Mouse (Mus musculus) adrenal gland, adult 2 months (tissue): ENCODE measurements around the gene Zc3h10. TPM values are rescaled to one million over a fixed set of nuclear protein-coding genes. Genes with fewer than 3 reads are reported as not detected.
"Not testable (repeated sequence)": the region's sequence is repeated elsewhere in the genome, so short reads cannot be mapped to it uniquely, and the experiment has no call there.

Source experiments
- DNase-seq: peaks from one replicate; pipeline ENCODE4 v3.0.0; 2021
- polyA plus RNA-seq: library from polyadenylated mRNA; depleted of rRNA; stranded (reverse); fragments of >200 nt; gene quantifications from 2 replicates; pipeline ENCODE4 v1.2.3, GENCODE M21; 2012
- total RNA-seq, 2 experiments: library from RNA; stranded (reverse); gene quantifications; 2 replicates each; pipeline ENCODE4 v1.2.3; 2021

Gene Zc3h10
- total and polyA plus RNA-seq, 3 experiments: 11.7 to 16.3 (median 12.3) TPM

DNA sequence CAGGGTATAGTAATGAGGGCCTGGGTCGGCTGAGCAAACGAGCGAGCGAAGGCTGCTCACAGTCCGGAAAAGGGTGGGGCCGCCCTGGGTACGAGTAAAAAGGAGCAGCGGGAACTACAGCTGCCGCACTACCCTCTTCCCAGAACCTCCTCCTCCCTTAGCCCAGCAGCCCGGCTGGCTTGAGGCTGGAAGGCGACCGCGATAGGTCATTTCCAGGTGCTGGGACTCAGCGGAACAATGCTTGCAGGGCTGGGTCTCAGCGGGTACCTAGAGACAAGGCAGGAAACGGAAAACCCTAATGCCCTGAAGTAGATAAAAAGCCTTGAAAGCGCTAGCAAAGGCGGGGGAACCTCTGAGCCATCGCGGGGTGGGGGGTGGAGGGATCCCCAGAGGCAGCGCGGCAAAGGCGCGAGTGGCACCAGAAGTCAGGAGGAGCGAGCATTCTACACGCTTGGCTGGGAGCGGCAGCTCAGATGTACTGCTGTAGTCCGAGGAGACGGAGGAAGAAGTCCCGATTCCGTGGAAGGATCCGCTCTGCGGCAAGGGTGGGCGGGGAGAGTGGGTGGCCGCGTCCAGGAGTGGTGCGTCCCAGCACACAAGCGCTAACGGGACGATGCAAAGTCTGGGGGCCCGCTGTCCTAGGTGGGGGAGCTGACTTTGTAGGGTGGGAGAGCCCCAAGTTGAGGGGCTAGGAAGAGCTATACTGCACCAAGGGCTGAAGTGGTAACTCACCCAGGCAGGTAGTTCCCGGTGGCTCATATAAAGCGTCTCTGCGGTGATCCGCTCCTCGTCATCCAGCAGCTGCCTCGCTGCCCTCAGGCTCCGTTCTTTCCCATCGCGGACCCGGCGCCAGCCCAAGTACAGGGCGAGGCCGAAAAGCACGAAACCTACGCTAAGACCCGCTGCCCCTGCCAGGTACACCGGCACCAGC is 22.6 kb downstream of the Zc3h10 start:
- peak; percentile 71 for DNase-seq

DNA sequence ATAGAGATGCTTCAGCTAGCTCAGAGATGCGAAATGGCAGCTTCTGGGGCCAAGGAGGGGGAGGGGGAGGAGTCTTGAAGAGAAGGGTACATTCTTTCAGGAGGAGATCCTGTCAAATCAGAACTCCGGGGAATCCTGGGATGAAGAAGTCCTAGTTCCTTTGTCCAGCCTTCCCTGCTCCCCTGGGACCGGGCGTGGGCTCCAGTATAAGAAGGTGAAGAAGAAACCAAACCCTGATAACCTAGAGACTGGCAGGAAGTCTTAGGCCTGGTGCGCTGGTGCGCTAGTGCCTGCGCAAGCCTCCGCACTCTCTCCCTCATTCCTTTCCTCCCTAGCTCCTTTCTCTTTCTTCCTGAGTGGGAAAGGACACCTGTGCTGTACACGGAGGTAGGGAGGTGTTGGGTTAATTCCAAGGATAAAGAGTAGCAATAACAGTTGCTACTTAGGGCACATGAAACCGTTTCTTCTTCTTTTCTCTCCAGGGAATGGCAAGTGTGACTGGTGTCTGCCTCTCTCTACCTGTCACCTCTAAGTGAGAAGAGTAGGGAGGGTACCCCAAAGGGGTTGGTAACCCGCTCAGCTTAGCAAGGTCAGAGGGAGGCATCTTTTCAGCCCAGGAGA is 23.4 kb downstream of the Zc3h10 start:
- no peak for DNase-seq

DNA sequence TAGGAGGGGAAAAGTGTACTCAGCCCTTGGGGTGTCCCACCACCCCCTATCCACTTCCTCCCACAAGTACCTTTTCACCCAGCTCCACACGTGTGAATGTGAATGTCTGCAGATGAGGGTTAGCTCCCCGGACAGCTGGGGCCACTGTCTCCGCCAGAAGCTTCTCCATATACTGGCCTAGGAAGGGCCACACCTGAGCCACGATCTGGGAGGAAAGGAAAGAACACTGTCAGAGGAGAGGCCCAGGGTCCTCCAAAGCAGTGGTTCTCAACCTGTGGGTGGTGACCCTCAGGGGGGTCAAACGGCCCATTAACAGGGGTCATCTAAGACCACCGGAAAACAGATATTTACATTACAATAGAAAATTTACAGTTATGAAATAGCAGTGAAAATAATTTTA is 25.2 kb downstream of the Zc3h10 start:
- no peak for DNase-seq

DNA sequence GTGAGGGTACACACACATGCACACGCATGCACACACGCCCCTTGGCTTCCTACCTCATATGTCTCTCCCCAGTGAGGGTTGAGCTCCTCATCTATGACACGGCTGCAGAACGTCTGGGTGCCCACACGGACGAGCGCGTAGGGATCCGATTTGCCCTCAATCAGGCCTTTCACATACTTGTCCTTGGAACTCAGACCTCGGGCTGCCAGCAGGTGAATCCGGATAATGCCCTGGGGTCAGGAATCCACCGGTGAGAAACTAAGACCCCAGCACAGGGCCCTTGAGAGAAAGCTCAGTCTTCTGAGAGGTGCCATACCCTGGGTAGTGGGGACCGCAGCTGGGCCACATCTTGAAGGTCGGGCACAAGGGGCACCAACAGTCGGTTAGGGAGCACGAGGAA is 27.0 kb downstream of the Zc3h10 start:
- DNase-seq: no peak

DNA sequence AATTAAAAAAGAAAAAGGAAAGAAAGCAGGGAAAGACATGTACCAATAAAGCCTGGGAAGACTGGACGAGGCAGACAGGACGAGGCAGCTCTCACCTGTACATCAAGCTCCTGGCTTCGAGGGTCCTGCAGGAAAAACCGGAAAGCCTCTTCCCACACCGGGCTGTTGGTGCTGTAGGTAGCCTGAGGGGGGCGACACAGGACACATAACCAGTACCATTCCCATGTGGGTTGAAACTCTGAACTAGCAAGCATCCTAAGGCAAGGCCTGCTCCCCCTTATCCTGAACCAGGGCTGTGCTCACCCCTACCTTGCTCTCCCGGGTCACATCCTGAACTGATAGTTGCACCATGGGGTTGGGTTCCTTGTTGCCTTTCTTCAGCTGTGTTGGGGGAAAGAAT is 28.7 kb downstream of the Zc3h10 start:
- DNase-seq: peak; percentile 54

DNA sequence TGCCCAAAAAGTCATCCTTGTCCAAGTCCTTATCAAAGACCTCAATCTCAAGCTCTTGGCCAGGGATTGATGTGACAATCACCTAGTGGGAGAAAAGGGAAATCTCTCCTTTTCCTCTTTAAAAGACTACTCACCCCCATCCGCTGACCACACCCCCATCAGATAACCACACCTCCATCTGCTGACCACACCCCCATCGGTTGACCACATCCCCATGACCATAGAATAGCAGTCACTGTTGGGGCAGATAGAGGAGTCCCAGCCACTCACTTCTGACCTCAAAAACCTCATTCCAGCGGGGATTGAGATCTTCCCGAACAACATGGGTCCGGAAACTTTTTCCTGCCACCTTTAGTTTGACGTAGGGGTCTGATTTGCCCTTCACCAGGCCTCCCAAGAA is 30.9 kb downstream of the Zc3h10 start:
- DNase-seq: no peak

DNA sequence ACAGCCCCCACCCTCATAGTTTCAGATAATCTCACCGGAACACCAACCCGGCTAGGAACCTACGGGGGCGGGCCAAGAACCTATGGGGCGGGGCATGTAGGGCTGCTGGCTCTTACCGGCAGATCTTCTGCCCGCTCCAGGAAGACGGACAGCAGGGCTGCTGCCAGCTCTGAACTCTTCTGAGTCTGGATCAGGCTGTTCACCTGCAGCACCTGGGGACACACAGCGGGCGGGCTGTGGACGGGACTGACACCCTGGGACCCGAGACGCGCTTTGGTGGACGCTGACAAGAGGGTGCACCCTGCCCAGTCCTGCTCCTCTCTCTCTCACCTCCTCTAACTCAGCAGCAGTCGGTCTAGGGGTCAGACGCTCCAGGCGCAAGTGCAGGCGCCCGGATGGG is 31.5 kb downstream of the Zc3h10 start:
- DNase-seq: no peak

DNA sequence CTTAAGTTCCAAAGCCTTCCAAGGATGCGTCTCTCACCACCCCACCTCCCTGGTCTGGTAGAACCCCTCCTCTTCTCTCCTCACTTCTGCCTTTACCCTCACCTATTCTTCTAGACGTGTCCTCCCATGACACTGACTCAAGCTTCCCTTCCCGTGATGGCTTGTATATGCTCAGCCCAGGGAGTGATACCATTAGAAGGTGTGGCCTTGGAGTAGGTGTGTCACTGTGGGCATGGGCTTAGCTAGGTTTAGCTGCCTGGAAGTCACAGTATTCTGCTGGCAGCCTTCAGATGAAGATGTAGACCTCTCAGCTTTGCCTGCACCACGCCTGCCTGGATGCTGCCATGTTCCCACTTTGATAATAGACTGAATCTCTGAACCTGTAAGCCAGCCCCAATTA is 32.5 kb downstream of the Zc3h10 start:
- DNase-seq: no peak

DNA sequence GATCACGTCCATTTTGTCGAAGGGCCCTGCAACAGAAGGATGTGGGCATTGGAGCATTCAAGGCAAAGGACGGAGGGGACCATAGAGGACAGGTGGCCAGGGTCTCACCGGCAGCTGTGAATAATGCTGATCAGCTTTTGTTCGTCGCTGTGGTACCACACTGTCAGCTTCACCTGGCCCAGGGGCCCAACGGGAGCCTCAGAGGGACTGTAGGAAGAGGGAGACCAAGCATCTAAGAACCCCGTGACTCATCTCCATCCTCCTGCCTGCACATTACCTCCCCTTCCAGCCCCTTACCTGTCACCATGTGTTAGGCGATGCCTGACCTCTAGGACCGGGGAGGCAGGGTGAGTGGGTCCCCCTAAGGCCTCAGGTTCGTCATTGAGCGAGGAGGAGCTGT is 35.8 kb downstream of the Zc3h10 start:
- DNase-seq: no peak

DNA sequence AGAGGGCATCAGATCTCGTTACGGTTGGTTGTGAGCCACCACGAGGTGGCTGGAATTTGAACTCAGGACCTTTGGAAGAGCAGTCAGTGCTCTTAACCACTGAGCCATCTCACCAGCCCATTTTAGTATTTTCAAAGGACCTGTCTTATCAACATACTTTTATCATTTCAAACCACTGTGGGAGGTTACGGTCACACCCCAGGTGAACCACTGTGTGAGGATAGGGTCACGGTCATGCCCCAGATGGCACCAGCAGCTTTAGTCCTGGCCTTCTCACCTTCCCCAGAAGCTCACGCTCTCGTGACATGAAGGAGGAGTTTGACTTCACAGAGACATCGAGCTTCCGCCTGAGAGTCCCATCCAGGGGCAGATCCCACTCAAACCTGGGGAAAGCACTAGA is 36.4 kb downstream of the Zc3h10 start:
- no peak for DNase-seq

DNA sequence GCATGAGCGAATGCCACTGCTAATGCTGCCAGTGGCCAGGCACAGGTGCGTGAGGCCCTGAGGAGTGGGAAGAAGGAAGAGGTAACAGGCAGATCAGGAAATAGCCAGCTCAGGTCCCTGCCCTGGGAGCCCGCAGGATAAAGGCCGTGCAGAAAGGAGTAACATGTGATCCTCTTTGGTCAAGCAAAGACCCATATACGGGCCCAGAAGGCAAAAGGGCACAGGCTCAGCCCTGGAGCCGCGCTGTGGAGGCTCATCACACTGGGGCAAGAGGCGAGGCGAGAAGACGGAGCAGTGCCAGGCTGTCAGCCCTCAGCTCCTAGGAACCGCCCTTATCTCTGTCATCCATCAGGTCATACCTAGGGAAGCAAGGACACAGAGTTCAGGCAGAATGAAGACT is 37.3 kb downstream of the Zc3h10 start:
- DNase-seq: no peak

DNA sequence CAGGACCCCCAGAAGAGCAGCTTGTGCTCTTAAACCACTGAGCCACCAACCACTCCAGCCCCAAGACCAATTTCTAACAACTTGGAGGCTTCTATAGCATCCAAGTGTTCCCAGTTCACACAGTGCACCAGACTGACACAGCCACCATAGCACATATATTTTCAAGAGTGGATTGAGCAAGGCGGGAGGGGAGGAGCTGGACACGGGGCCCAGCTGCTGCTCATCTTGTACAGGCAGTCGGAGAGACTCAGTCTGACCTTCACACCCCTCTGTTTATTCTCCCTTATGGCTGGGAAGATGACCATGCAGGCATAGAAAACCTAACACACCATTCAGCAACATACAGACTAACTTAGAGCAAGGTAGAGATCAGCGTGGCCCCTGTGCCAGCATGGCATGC is 37.7 kb downstream of the Zc3h10 start:
- no peak for DNase-seq

DNA sequence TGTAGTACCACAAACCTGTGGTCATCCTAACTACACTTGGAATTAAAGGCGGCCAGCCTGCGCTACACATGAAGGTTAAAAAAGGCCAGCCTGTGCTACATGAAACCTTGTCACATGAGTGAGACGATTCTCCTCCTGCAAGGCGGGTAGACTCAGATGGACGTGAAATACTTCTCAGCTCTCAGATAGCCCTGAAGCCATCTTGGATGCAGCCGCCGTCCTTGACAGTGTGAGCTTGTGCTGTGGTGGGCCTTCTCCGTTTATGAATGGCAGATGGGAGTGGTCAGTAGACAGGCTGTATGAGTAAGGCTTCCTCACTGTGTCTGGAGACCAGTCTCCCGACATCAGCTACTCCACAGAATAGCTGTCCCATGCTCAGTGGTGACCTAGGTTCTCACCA is 38.4 kb downstream of the Zc3h10 start:
- DNase-seq: no peak

DNA sequence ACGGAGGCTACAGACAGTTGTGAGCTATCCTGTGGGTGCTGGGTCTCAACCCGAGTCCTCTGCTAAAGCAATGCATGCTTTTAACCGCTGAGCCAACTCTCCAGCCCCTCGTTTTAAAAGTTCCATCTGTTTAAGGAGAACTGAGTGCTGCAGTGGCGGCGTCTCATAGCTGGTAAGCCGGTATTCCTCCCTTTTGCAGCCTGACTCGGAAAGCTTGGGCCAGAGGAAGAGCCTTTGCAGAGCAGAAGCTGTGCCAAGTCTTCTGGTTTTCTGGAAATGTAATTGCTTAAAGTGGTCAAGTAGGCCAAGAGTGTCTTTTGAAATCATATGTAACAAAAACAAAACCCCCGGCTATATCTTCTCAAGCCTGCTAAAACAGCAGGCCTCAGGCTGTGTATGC is 39.3 kb downstream of the Zc3h10 start:
- DNase-seq: no peak

DNA sequence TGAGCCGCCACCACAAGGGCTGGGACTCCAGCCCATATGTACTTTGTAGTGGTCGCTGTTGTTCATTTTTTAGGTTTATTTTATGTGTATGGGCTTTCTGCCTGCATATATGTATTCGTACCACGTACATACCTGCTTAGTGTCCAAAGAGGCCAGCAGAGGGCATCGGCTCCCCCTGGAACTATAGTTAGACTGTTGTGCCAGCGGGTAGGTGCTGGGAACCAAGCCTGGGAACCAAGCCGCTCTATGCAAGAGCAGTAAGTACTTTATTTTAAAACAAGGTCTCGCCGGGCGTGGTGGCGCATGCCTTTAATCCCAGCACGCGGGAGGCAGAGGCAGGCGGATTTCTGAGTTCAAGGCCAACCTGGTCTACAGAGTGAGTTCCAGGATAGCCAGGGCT is 41.6 kb downstream of the Zc3h10 start:
- no peak for DNase-seq

DNA sequence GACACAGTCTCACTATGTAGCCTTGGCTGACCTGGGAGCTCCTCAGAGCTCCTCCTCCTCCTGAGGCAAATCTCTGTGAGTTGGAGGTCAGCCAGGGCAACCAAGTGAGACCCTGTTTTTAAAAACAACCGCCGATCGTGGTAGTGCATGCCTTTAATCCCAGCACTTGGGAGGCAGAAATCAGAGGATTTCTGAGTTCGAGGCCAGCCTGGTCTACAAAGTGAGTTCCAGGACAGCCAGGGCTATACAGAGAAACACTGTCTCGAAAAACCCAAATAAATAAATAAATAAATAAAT is 42.3 kb downstream of the Zc3h10 start:
- not testable (repeated sequence) for DNase-seq

DNA sequence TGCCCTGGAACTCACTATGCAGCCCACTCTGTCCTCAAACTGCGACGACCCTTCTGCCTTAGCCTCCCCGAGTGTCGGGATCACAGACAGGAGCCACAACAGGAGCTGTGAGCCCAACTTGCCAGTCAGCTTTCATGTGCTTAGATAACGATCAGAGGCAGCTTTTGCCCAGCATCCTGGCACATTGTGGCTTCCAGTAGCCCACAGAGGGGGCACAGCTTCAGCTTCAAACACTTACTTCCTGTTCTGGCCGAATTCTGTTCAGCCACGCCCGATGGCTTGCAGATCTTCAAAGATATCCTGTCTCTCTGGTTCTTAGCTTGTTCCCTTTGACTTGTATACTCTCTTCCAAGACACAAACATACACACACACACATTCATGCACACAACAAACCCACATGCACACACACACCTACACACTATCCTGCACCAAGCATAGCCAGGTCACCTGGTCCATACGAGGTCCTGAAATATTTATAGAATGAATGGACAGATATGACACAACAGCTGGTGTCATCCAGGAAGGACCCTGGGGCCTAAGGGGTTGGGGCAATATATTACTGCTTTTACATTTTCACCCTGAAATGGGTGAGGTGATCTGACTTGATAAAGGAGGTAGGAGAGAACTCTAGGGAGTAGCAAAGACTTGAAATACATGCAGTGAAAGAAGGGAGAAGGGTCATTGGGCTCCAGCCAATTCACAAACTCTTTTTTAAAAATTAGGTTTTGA is 42.8 kb downstream of the Zc3h10 start:
- no peak for DNase-seq

DNA sequence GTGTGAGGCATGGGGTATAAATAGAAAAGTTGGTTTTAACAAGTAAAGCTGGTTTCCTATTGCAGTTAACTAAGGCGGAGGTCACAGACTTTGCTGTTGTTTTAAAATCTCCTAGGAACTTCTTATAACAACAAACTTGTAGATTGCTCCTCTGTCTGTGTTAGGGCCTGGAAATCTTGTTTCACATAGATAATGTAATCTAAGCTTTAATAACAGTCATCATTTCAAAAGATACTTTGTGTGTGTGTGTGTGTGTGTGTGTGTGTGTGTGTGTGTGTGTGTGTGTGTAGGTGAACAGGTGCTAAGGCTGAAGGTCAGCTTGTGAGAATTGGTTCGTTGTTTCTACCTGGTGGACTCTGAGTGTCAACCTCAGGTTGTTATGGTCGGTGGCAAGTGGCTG is 43.6 kb downstream of the Zc3h10 start:
- no peak for DNase-seq

DNA sequence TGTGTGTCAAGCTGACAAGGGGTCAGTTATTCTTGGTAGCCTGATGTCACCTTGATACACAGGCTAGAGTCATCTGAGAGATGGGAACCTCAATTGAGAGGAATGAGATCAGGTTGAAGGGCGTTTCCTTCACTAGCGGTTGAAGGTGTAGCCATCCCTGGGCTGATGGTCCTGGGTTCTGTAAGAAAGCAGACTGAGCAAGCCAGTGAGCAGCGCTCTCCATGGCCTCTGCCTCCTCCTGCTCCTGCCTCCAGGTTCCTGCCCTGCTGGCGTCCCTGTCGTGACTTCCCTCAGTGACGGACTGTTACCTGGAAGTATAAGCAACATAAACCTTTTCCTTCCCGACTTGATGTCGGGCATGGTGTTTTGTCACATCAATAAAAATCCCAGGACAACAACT is 44.0 kb downstream of the Zc3h10 start:
- DNase-seq: no peak

DNA sequence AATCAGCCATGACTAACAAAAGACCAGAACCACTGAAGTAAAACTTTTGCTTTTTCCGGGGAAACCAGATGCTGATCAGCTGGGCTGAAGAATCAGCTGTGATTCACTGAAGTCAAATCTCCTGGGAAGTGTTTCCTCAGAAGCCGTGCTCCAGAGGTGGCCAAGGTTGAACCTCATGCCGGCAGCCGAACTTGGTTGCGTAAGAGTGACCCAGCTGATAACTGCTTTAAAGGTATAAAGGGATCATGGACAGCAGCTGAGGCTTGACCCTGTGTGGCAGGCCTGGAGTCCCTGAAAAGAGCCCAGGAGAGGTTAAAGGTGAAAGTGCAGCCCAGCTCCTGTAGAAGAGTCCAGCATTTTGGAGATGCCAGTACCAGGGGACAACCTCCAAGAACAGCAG is 45.2 kb downstream of the Zc3h10 start:
- peak; percentile 80 for DNase-seq

DNA sequence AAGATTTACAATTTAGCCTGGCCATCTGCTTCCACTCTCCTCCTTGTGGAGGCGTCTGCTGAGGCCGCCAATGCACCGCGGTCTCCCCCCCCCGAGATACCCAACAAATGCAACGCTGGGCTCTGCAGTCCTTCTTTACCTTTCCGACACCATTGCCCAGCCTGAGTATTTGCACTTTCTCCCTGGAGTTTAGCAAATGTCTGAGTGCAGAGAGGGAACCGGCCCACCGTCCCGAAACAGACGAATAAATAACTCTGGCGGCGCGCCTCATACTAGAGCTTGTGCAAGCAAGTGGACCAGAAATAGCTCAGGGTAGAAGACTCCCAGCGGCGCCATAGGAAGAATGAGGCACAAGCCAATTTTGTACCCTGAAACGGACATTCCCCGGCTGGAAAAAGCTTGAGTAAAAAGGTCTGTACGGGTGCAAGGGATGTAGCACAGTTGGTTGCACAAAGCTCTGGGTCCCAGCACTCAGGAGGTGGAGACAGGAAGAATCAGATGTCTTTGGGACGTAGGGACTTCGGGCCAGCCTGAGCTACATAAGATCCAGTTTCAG is 48.4 kb downstream of the Zc3h10 start:
- peak; percentile 71 for DNase-seq

DNA sequence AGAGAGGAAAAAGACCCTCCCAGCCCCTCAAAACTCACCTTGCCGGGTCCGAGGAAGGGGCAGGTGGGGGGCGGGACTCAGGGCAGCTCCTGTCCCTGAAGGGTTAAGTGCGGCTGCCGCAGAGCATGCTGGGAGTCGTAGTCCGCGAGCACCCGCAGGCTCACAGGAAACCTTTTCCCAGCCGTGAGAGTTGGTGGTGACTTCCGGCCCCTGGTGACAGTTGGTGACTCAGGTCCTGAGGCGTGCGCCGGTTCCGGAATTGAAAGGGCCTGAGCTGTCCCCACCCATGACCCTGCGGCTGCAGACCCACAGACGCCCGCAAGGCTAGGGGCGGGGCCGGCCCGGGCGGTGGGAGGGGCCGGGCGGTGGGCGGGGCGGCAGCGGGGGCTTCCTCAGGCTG is 49.0 kb downstream of the Zc3h10 start, which contains the start of gene Myl6b:
Gene Myl6b (minus strand): TSS at position 96 of the 400 bp plus-strand sequence.
- DNase-seq: peak; percentile 98
